Mouse (Mus musculus) G1E (cell line): ENCODE data around the gene Defa31. TPM values are rescaled to one million over a fixed set of nuclear protein-coding genes. Genes with fewer than 3 reads are reported as not detected.
"Not testable (repeated sequence)": the region's sequence is repeated elsewhere in the genome, so short reads cannot be mapped to it uniquely, and the experiment has no call there.

Source experiments
- ATAC-seq: 2 replicates; pipeline ENCODE4 v1.8.0; 2016; ENCODE audit warnings: mild to moderate bottlenecking; ENCODE audit not compliant: insufficient number of reproducible peaks, poor library complexity, low FRiP score, severe bottlenecking; ENCODE audit errors: extremely low read depth
- DNase-seq: peaks from one replicate; pipeline ENCODE4 v3.0.0; 2012; ENCODE audit warnings: low spot score
- H3K27me3 ChIP-seq: 2 replicates; pipeline ENCODE4 v1.6.1; 2012; ENCODE audit warnings: mild to moderate bottlenecking, low read length, inconsistent platforms; ENCODE audit not compliant: insufficient read depth
- H3K36me3 ChIP-seq: replicated peaks from 2 replicates; pipeline ENCODE3; 2012; ENCODE audit warnings: mild to moderate bottlenecking, inconsistent platforms
- H3K4me1 ChIP-seq: 2 replicates; pipeline ENCODE4 v1.6.1; 2012; ENCODE audit warnings: low read depth, low read length, inconsistent platforms, mixed read lengths; ENCODE audit not compliant: insufficient read depth
- H3K4me3 ChIP-seq: 2 replicates; pipeline ENCODE4 v1.5.1; 2012; ENCODE audit warnings: low read depth, mild to moderate bottlenecking, inconsistent platforms, low read length, moderate library complexity, mixed read lengths
- H3K9me3 ChIP-seq: replicated peaks from 2 replicates; pipeline ENCODE4 v1.6.1; 2012; ENCODE audit warnings: inconsistent platforms
- polyA plus RNA-seq: library from polyadenylated mRNA; stranded (reverse); fragments of >175 nt; gene quantifications from 2 replicates; pipeline ENCODE4 v1.2.3, GENCODE M21; 2012
- total RNA-seq, 2 experiments: library from RNA; stranded (forward) in 1 of 2; stranded (reverse) in 1 of 2; fragments of 200-1000 nt in 1 of 2; fragments of >200 nt in 1 of 2; fragmentation: Nextera tagmentation in 1 of 2; gene quantifications; 2 replicates each; pipeline ENCODE4 v1.2.3; 2014 to 2017

Defa31 gene
- total RNA-seq (2014; fragmentation: Nextera tagmentation) (not detected in 2 replicates), total RNA-seq (2017) (not detected in 2 replicates), polyA plus RNA-seq (not detected in 2 replicates)

GRCm38 (mm10) chr8:21191314-21191713 lies at the start of gene Defa31:
Gene Defa31 (plus strand): TSS chr8:21191614.
- not testable (repeated sequence) for H3K4me1 ChIP-seq, DNase-seq, H3K9me3 ChIP-seq, H3K4me3 ChIP-seq, H3K27me3 ChIP-seq, ATAC-seq, H3K36me3 ChIP-seq

- not testable (repeated sequence) for H3K27me3 ChIP-seq, DNase-seq, H3K36me3 ChIP-seq, H3K9me3 ChIP-seq, H3K4me3 ChIP-seq, ATAC-seq, H3K4me1 ChIP-seq
Observed at GRCm38 (mm10) chr8:21161977-21162376, 29.4 kb upstream of the Defa31 start, which contains the start of gene Defa22. Gene Defa22 (plus strand): TSS chr8:21162277.

- H3K4me1 ChIP-seq, H3K9me3 ChIP-seq, H3K27me3 ChIP-seq, DNase-seq, ATAC-seq, H3K4me3 ChIP-seq, H3K36me3 ChIP-seq: not testable (repeated sequence)
Observed at GRCm38 (mm10) chr8:21201261-21201660, 9.8 kb downstream of the Defa31 start, which contains the start of gene Gm15293. Gene Gm15293 (plus strand): TSS chr8:21201561.

Other genes with a start within 250 kb of the Defa31 start
- gene AY761185, start 246.9 kb upstream of the Defa31 start, total RNA-seq (2014; fragmentation: Nextera tagmentation) = not detected in 2 replicates
- not detected in 2 replicates for gene AY761185, start 246.9 kb upstream of the Defa31 start, total RNA-seq (2017)
- not detected in 2 replicates for gene AY761185, start 246.9 kb upstream of the Defa31 start, polyA plus RNA-seq
- gene Defa21, start 166.1 kb upstream of the Defa31 start, total RNA-seq (2014; fragmentation: Nextera tagmentation) = not detected in 2 replicates
- gene Defa21, start 166.1 kb upstream of the Defa31 start, total RNA-seq (2017) = not detected in 2 replicates
- gene Defa21, start 166.1 kb upstream of the Defa31 start, polyA plus RNA-seq = not detected in 2 replicates
- not detected in 2 replicates for gene Defa23, start 136.6 kb upstream of the Defa31 start, total RNA-seq (2014; fragmentation: Nextera tagmentation)
- not detected in 2 replicates for gene Defa23, start 136.6 kb upstream of the Defa31 start, total RNA-seq (2017)
- not detected in 2 replicates for gene Defa23, start 136.6 kb upstream of the Defa31 start, polyA plus RNA-seq
- not detected in 2 replicates for gene Defa35, start 126.6 kb upstream of the Defa31 start, total RNA-seq (2014; fragmentation: Nextera tagmentation)
- gene Defa35, start 126.6 kb upstream of the Defa31 start, total RNA-seq (2017) = not detected in 2 replicates
- not detected in 2 replicates for gene Defa35, start 126.6 kb upstream of the Defa31 start, polyA plus RNA-seq
- not detected in 2 replicates for gene Defa25, start 107.2 kb upstream of the Defa31 start, total RNA-seq (2014; fragmentation: Nextera tagmentation)
- not detected in 2 replicates for gene Defa25, start 107.2 kb upstream of the Defa31 start, total RNA-seq (2017)
- gene Defa25, start 107.2 kb upstream of the Defa31 start, polyA plus RNA-seq = not detected in 2 replicates
- gene Gm14851, start 95.6 kb upstream of the Defa31 start, total RNA-seq (2014; fragmentation: Nextera tagmentation) = not detected in 2 replicates
- not detected in 2 replicates for gene Gm14851, start 95.6 kb upstream of the Defa31 start, total RNA-seq (2017)
- not detected in 2 replicates for gene Gm14851, start 95.6 kb upstream of the Defa31 start, polyA plus RNA-seq
- gene Defa30, start 57.0 kb upstream of the Defa31 start, total RNA-seq (2014; fragmentation: Nextera tagmentation) = not detected in 2 replicates
- gene Defa30, start 57.0 kb upstream of the Defa31 start, total RNA-seq (2017) = not detected in 2 replicates
- not detected in 2 replicates for gene Defa30, start 57.0 kb upstream of the Defa31 start, polyA plus RNA-seq
- not detected in 2 replicates for gene Defa22, start 29.3 kb upstream of the Defa31 start, total RNA-seq (2014; fragmentation: Nextera tagmentation)
- not detected in 2 replicates for gene Defa22, start 29.3 kb upstream of the Defa31 start, total RNA-seq (2017)
- not detected in 2 replicates for gene Defa22, start 29.3 kb upstream of the Defa31 start, polyA plus RNA-seq
- gene Gm15293, start 9.9 kb downstream of the Defa31 start, total RNA-seq (2014; fragmentation: Nextera tagmentation) = not detected in 2 replicates
- not detected in 2 replicates for gene Gm15293, start 9.9 kb downstream of the Defa31 start, total RNA-seq (2017)
- gene Gm15293, start 9.9 kb downstream of the Defa31 start, polyA plus RNA-seq = not detected in 2 replicates
- not detected in 2 replicates for gene Gm15292, start 58.1 kb downstream of the Defa31 start, total RNA-seq (2014; fragmentation: Nextera tagmentation)
- not detected in 2 replicates for gene Gm15292, start 58.1 kb downstream of the Defa31 start, total RNA-seq (2017)
- gene Gm15292, start 58.1 kb downstream of the Defa31 start, polyA plus RNA-seq = not detected in 2 replicates
- not detected in 2 replicates for gene Defa27, start 123.9 kb downstream of the Defa31 start, total RNA-seq (2014; fragmentation: Nextera tagmentation)
- not detected in 2 replicates for gene Defa27, start 123.9 kb downstream of the Defa31 start, total RNA-seq (2017)
- gene Defa27, start 123.9 kb downstream of the Defa31 start, polyA plus RNA-seq = not detected in 2 replicates
- gene Defa29, start 135.4 kb downstream of the Defa31 start, total RNA-seq (2014; fragmentation: Nextera tagmentation) = not detected in 2 replicates
- gene Defa29, start 135.4 kb downstream of the Defa31 start, total RNA-seq (2017) = not detected in 2 replicates
- not detected in 2 replicates for gene Defa29, start 135.4 kb downstream of the Defa31 start, polyA plus RNA-seq
- not detected in 2 replicates for gene Defa2, start 186.9 kb downstream of the Defa31 start, total RNA-seq (2014; fragmentation: Nextera tagmentation)
- gene Defa2, start 186.9 kb downstream of the Defa31 start, total RNA-seq (2017) = not detected in 2 replicates
- not detected in 2 replicates for gene Defa2, start 186.9 kb downstream of the Defa31 start, polyA plus RNA-seq
- not detected in 2 replicates for gene Defa33, start 200.2 kb downstream of the Defa31 start, total RNA-seq (2014; fragmentation: Nextera tagmentation)
- gene Defa33, start 200.2 kb downstream of the Defa31 start, total RNA-seq (2017) = not detected in 2 replicates
- not detected in 2 replicates for gene Defa33, start 200.2 kb downstream of the Defa31 start, polyA plus RNA-seq
- gene Defa36, start 235.8 kb downstream of the Defa31 start, total RNA-seq (2014; fragmentation: Nextera tagmentation) = not detected in 2 replicates
- gene Defa36, start 235.8 kb downstream of the Defa31 start, total RNA-seq (2017) = not detected in 2 replicates
- gene Defa36, start 235.8 kb downstream of the Defa31 start, polyA plus RNA-seq = not detected in 2 replicates